Mouse (Mus musculus): Measurements from ENCODE around the gene Stac3.

DNA sequence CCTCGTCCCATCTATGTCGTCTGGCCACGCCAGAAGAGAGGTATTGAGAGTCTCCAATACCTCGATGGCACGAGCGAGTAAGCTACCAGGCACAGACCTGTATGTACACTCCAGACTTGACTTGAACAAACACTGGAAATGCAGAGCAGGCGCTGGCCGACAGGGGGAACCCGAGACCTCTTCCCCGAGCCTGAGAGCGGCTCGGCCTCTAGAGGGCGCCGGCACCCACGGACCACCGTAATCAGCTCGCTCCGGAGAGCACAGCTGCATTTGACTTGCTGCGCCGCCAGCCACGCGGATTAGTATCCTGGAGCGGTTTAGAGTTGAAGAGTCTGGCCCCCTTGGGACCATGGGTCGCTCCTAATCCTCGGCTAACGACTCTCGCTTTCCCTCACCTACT is 11.3 kb downstream of the Stac3 start:
- TF ChIP-seq CTCF (IDR thresholded peaks at IDR 0.05; ENCODE audit: insufficient read depth, low read length), result peak; percentile 97
- no peak for TF ChIP-seq POLR2A (IDR thresholded peaks at IDR 0.05; ENCODE audit: borderline replicate concordance, extremely low read depth, low read depth, low read length)

Data from lung, adult 2 months (tissue).